Mouse (Mus musculus) liver, embryonic 14.5 days (tissue): ENCODE measurements around the gene Alb.

Experiments
- CTCF ChIP-seq: IDR thresholded peaks from 2 replicates; pipeline ENCODE4 v1.5.1; 2016; ENCODE audit warnings: antibody characterized with exemption, low read depth, control low read depth
- EP300 ChIP-seq: IDR thresholded peaks from 2 replicates; pipeline ENCODE4 v1.6.1; 2016; ENCODE audit warnings: antibody characterized with exemption, low read depth

DNA sequence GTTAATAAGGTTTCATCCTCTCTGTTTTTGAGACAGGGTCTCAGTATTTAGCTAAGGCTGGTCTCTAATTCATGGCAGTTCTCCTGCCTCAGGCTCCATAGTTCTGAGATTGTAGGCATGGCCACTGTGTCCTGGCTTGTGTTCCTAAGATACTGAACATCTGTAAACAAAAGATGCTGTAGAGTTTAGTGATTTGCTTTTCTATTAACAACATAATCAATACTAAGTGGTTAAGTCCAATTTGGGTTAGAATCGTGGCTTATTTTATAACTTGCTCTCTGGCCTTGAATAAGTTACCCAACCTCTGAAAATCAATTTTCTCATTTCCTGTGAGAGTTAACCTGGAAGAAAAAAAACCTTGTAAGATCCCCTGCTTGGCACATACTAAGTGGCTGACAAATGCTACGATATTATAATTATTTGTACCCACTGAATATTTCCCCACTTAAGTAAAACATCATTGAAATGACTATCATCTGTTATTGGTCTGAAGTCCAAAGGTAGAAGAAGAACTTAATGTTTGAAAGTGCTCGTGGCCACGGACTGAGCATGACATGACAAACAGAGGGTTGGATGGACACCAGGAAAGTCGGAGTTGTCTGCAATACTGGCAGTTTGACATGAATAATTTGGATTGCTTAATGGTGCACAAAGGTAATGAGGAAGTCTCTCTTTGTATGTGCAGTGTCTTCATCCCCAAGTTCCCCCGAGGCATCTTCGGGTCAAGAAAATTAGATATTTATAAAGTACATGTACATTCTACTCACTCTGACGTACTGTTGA is 46.4 kb upstream of the Alb start:
- TF ChIP-seq CTCF (no peak), EP300 (no peak)
